Mouse (Mus musculus) intestine, embryonic 16.5 days (tissue): Measurements from ENCODE around the gene Fads2. TPM values are rescaled to one million over a fixed set of nuclear protein-coding genes. Genes with fewer than 3 reads are reported as not detected.
A peak's percentile ranks its signal among the peaks of the same experiment; 100 is the strongest.

Experiments used
- ATAC-seq: fragments of 200-750 bp; cut with Nextera tagmentation; 2 replicates; pipeline ENCODE4 v1.8.0; 2017; ENCODE audit warnings: moderate TSS enrichment, moderate library complexity
- H3K27ac ChIP-seq: fragments of 300-500 bp; sonication (generic); 2 replicates; pipeline ENCODE4 v1.5.1; 2014; ENCODE audit warnings: mild to moderate bottlenecking, low read length
- H3K27me3 ChIP-seq: fragments of 300-500 bp; sonication (generic); replicated peaks from 2 replicates; pipeline ENCODE4 v1.6.1; 2014; ENCODE audit warnings: low read length, control low read depth, mixed read lengths; ENCODE audit not compliant: control insufficient read depth, insufficient read depth
- H3K36me3 ChIP-seq: fragments of 300-500 bp; sonication (generic); 2 replicates; pipeline ENCODE4 v1.6.1; 2014; ENCODE audit warnings: low read length, control low read depth; ENCODE audit not compliant: control insufficient read depth, insufficient read depth
- H3K4me1 ChIP-seq: fragments of 300-500 bp; sonication (generic); 2 replicates; pipeline ENCODE4 v1.6.1; 2014; ENCODE audit warnings: low read length, control low read depth, mixed read lengths; ENCODE audit not compliant: control insufficient read depth, insufficient read depth
- H3K4me2 ChIP-seq: fragments of 300-500 bp; sonication (generic); 2 replicates; pipeline ENCODE4 v1.6.1; 2014; ENCODE audit warnings: low read depth, low read length, control low read depth
- H3K4me3 ChIP-seq: fragments of 300-500 bp; sonication (generic); 2 replicates; pipeline ENCODE4 v1.5.1; 2014; ENCODE audit warnings: mild to moderate bottlenecking, low read length
- H3K9ac ChIP-seq: fragments of 300-500 bp; sonication (generic); 2 replicates; pipeline ENCODE4 v1.6.1; 2014; ENCODE audit warnings: low read depth, low read length
- H3K9me3 ChIP-seq: fragments of 300-500 bp; sonication (generic); 2 replicates; pipeline ENCODE4 v1.6.1; 2016; ENCODE audit warnings: low read length, control low read depth; ENCODE audit not compliant: control insufficient read depth
- WGBS: fragments of 180-500 bp; shearing (Covaris S2); extraction: QIAGEN DNeasy Blood & Tissue Kit; methylation state at CpG from one replicate; pipeline ENCODE4 v1.1.7; 2014; 5-methylcytosine and 5-hydroxymethylcytosine counted together
- polyA plus RNA-seq: library from polyadenylated mRNA; unstranded; fragments of >200 nt; fragmentation: Nextera tagmentation; extraction: Ambion mirVana; gene quantifications from 2 replicates; pipeline ENCODE4 v1.2.1, GENCODE M21; 2015

The Fads2 gene
- polyA plus RNA-seq, 1 experiment from 2014 or later: 206 TPM

GRCm38 (mm10) chr19:10107051-10107611, 5.6 kb upstream of the Fads2 start:
- Histone ChIP-seq H3K4me2 (no peak overlapping the region), H3K4me1 (0 out of 2 replicates have a peak, but pooled peaks cover 4% of the 10 kb centered on the region), H3K4me3 (no peak overlapping the region), H3K36me3 (no peaks in the 10 kb centered on the region), H3K27me3 (no peaks in the 10 kb centered on the region), H3K9me3 (no peaks in the 10 kb centered on the region), H3K27ac (no peak overlapping the region), H3K9ac (no peak overlapping the region)
- ATAC-seq: no peak
- WGBS: 85% methylated on average over 5 of the region's 5 CpGs

DNA sequence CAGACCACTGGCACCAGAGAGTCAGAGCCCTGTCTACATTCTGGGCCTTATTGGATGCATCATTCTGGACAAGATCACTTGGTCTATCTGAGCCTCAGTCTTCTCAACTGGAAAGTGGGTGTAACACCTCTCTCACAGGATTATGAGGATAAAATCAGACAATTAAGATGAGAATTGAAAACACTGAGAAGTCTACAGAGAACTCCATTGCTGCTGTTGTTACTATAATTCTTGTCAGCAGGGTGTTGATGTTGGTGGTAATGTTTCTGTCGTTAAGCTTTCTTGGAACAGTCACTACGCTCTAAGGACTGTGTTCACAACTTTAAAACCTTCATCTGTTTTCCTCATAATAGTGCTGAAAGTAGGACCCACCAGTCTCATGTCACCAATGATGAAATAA, 5.1 kb upstream of the Fads2 start:
- no peak overlapping the region for H3K4me3 ChIP-seq
- no peaks in the 10 kb centered on the region for H3K36me3 ChIP-seq
- H3K4me1 ChIP-seq: 0 out of 2 replicates have a peak, but pooled peaks cover 4% of the 10 kb centered on the region
- 91% methylated on average over 2 of the region's 2 CpGs for WGBS
- H3K4me2 ChIP-seq: no peak overlapping the region
- H3K9me3 ChIP-seq: no peaks in the 10 kb centered on the region
- H3K27ac ChIP-seq: no peak overlapping the region
- no peak for ATAC-seq
- no peaks in the 10 kb centered on the region for H3K27me3 ChIP-seq
- H3K9ac ChIP-seq: no peak overlapping the region

- Histone ChIP-seq H3K36me3 (no peaks in the 10 kb centered on the region), H3K27me3 (no peaks in the 10 kb centered on the region), H3K9ac (no peak overlapping the region), H3K9me3 (no peaks in the 10 kb centered on the region), H3K4me2 (no peak overlapping the region), H3K4me1 (0 out of 2 replicates have a peak, but pooled peaks cover 4% of the 10 kb centered on the region), H3K4me3 (no peak overlapping the region), H3K27ac (no peak overlapping the region)
- no peak for ATAC-seq
- 82% methylated on average over 10 of the region's 10 CpGs for WGBS
These were observed 3.5 kb upstream of the Fads2 start for GRCm38 (mm10) chr19:10105034-10105493.

DNA sequence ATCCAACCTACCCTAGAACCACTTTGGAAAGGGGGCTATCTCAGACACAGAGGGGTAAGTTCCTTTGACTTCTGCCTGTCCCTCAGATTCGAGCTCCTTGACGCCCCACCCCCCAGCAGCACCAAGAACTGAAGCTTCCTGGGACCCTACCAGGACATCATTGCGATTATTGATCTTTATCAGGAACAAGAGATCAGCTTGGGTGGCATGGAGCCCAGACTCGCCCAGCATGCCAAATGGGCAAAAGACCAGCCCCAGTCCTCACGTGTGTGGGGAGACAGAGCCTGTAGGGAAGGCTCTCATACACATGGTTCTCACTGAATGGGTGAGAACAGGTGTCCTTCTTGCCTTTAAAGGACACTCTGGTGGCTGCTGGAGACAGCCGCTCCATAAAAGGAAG, 2.7 kb upstream of the Fads2 start:
- peaks cover 10% of the 10 kb centered on the region for H3K4me1 ChIP-seq
- no peak overlapping the region for H3K9ac ChIP-seq
- 78% methylated on average over 6 of the region's 6 CpGs for WGBS
- no peak overlapping the region for H3K4me3 ChIP-seq
- no peak overlapping the region for H3K4me2 ChIP-seq
- no peak overlapping the region for H3K27ac ChIP-seq
- ATAC-seq: no peak
- no peaks in the 10 kb centered on the region for H3K9me3 ChIP-seq
- no peaks in the 10 kb centered on the region for H3K27me3 ChIP-seq
- no peaks in the 10 kb centered on the region for H3K36me3 ChIP-seq

GRCm38 (mm10) chr19:10102054-10102700, 631 bp upstream of the Fads2 start:
- peak overlapping the region; percentile 81 for H3K9ac ChIP-seq
- peak; percentile 53 for ATAC-seq
- H3K27ac ChIP-seq: peak overlapping the region; percentile 93
- peak overlapping the region; percentile 76 for H3K4me3 ChIP-seq
- H3K36me3 ChIP-seq: no peaks in the 10 kb centered on the region
- no peaks in the 10 kb centered on the region for H3K27me3 ChIP-seq
- 4% methylated on average over 21 of the region's 25 CpGs for WGBS
- H3K4me1 ChIP-seq: peaks cover 24% of the 10 kb centered on the region
- H3K9me3 ChIP-seq: no peaks in the 10 kb centered on the region
- H3K4me2 ChIP-seq: peak overlapping the region; percentile 66

GRCm38 (mm10) chr19:10100631-10101071, 895 bp downstream of the Fads2 start:
- Histone ChIP-seq H3K27ac (peak overlapping the region; percentile 93), H3K9ac (peak overlapping the region; percentile 81), H3K27me3 (no peaks in the 10 kb centered on the region), H3K4me3 (peak overlapping the region; percentile 76), H3K4me2 (peak overlapping the region; percentile 66), H3K36me3 (no peaks in the 10 kb centered on the region), H3K9me3 (no peaks in the 10 kb centered on the region), H3K4me1 (peaks cover 36% of the 10 kb centered on the region)
- under 1% methylated on average over 21 of the region's 21 CpGs for WGBS
- ATAC-seq: peak; percentile 67

DNA sequence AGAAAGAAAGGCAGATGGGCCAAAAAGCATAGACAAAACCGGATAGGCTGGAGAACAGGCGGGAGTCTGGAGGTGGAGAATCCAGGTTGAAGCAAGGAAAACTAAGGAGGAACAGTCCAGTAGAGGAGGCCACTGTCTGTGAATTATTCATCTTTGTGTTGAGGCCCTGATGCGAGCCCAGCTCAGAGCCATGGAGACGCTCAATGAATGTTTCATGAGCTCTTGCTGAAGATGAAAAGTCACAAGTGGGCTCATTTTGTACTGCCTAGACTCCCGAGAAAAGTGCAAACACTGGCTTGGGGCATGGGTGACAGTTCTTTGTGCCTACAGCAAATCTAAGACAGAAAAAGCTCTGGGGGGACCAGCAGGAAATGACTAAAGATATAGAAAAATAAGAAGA, 3.7 kb downstream of the Fads2 start:
- Histone ChIP-seq H3K27me3 (no peaks in the 10 kb centered on the region), H3K4me2 (no peak overlapping the region), H3K36me3 (no peaks in the 10 kb centered on the region), H3K4me3 (no peak overlapping the region), H3K4me1 (peaks cover 44% of the 10 kb centered on the region), H3K9me3 (no peaks in the 10 kb centered on the region), H3K9ac (no peak overlapping the region), H3K27ac (no peak overlapping the region)
- ATAC-seq: no peak
- WGBS: 74% methylated on average over 5 of the region's 5 CpGs

- peaks cover 42% of the 10 kb centered on the region for H3K4me1 ChIP-seq
- no peak overlapping the region for H3K27ac ChIP-seq
- H3K4me3 ChIP-seq: no peak overlapping the region
- WGBS: 75% methylated on average over 2 of the region's 2 CpGs
- no peaks in the 10 kb centered on the region for H3K27me3 ChIP-seq
- no peak for ATAC-seq
- H3K4me2 ChIP-seq: no peak overlapping the region
- no peak overlapping the region for H3K9ac ChIP-seq
- no peaks in the 10 kb centered on the region for H3K9me3 ChIP-seq
- H3K36me3 ChIP-seq: peaks cover 2% of the 10 kb centered on the region; the same call in 1 of the 2 replicates
These were observed 5.1 kb downstream of the Fads2 start for GRCm38 (mm10) chr19:10096371-10096876.

GRCm38 (mm10) chr19:10094695-10095094, 6.9 kb downstream of the Fads2 start:
- Histone ChIP-seq H3K4me2 (peak overlapping the region; percentile 39), H3K4me3 (no peak overlapping the region), H3K27me3 (no peaks in the 10 kb centered on the region), H3K27ac (peak overlapping the region; percentile 66), H3K9ac (0 out of 2 replicates have a peak overlapping the region, but pooled peaks have one; percentile 5), H3K9me3 (no peaks in the 10 kb centered on the region), H3K36me3 (peaks cover 12% of the 10 kb centered on the region), H3K4me1 (peaks cover 40% of the 10 kb centered on the region)
- 70% methylated on average over 4 of the region's 4 CpGs for WGBS
- peak; percentile 88 for ATAC-seq
